Mouse (Mus musculus): ENCODE data around the gene Plk3. TPM values are rescaled to one million over a fixed set of nuclear protein-coding genes. Genes with fewer than 3 reads are reported as not detected.

The Plk3 gene
- polyA plus RNA-seq, 1 experiment from 2014 or later: 4.8 TPM

- Histone ChIP-seq H3K4me1 (ENCODE audit: insufficient read depth) (no peaks in the 10 kb centered on the region), H3K9me3 (ENCODE audit: low read length) (no peaks in the 10 kb centered on the region), H3K9ac (replicated peaks) (no peak overlapping the region), H3K27ac (ENCODE audit: low read depth) (no peak overlapping the region), H3K4me2 (ENCODE audit: low read depth, low read length) (no peak overlapping the region), H3K4me3 (ENCODE audit: low read depth, low read length) (no peak overlapping the region), H3K27me3 (ENCODE audit: insufficient read depth, low read length) (no peaks in the 10 kb centered on the region), H3K36me3 (replicated peaks; ENCODE audit: insufficient read depth, low read length) (no peaks in the 10 kb centered on the region)
- DNase-seq (no peak), ATAC-seq (no peak)
- 96% methylated on average over 1 of the region's 1 CpGs for WGBS (ENCODE audit: insufficient replicate concordance)
- TF ChIP-seq CTCF (IDR thresholded peaks at IDR 0.05; ENCODE audit: low read depth) (peak; percentile 39), EP300 (IDR thresholded peaks at IDR 0.05; ENCODE audit: low read depth) (no peak)
Observed at GRCm38 (mm10) chr4:117113237-117113636, 20.5 kb downstream of the Plk3 start.

GRCm38 (mm10) chr4:117110985-117111384 lies 22.8 kb downstream of the Plk3 start:
- no peak overlapping the region for H3K27ac ChIP-seq (ENCODE audit: low read depth)
- H3K4me3 ChIP-seq (ENCODE audit: low read depth, low read length): no peak overlapping the region
- H3K27me3 ChIP-seq (ENCODE audit: insufficient read depth, low read length): no peaks in the 10 kb centered on the region
- no peaks in the 10 kb centered on the region for H3K4me1 ChIP-seq (ENCODE audit: insufficient read depth)
- 78% methylated on average over 11 of the region's 11 CpGs for WGBS (ENCODE audit: insufficient replicate concordance)
- ATAC-seq (no peak), DNase-seq (no peak)
- no peak overlapping the region for H3K4me2 ChIP-seq (ENCODE audit: low read depth, low read length)
- H3K9ac ChIP-seq (replicated peaks): no peak overlapping the region
- no peaks in the 10 kb centered on the region for H3K9me3 ChIP-seq (ENCODE audit: low read length)
- TF ChIP-seq EP300 (IDR thresholded peaks at IDR 0.05; ENCODE audit: low read depth) (no peak), CTCF (IDR thresholded peaks at IDR 0.05; ENCODE audit: low read depth) (no peak)
- no peaks in the 10 kb centered on the region for H3K36me3 ChIP-seq (replicated peaks; ENCODE audit: insufficient read depth, low read length)

- Histone ChIP-seq H3K4me2 (ENCODE audit: low read depth, low read length) (no peak overlapping the region), H3K4me1 (ENCODE audit: insufficient read depth) (no peaks in the 10 kb centered on the region), H3K27ac (ENCODE audit: low read depth) (no peak overlapping the region), H3K4me3 (ENCODE audit: low read depth, low read length) (no peak overlapping the region), H3K27me3 (ENCODE audit: insufficient read depth, low read length) (no peaks in the 10 kb centered on the region), H3K9me3 (ENCODE audit: low read length) (no peaks in the 10 kb centered on the region), H3K9ac (replicated peaks) (no peak overlapping the region), H3K36me3 (replicated peaks; ENCODE audit: insufficient read depth, low read length) (no peaks in the 10 kb centered on the region)
- DNase-seq: no peak
- TF ChIP-seq EP300 (IDR thresholded peaks at IDR 0.05; ENCODE audit: low read depth) (no peak), CTCF (IDR thresholded peaks at IDR 0.05; ENCODE audit: low read depth) (no peak)
- no peak for ATAC-seq
- 85% methylated on average over 13 of the region's 13 CpGs for WGBS (ENCODE audit: insufficient replicate concordance)
Observed at GRCm38 (mm10) chr4:117110249-117110648, 23.5 kb downstream of the Plk3 start.

GRCm38 (mm10) chr4:117109330-117109729 lies 24.4 kb downstream of the Plk3 start:
- H3K4me1 ChIP-seq (ENCODE audit: insufficient read depth): no peaks in the 10 kb centered on the region
- no peak overlapping the region for H3K4me3 ChIP-seq (ENCODE audit: low read depth, low read length)
- DNase-seq (no peak), ATAC-seq (no peak)
- no peak overlapping the region for H3K27ac ChIP-seq (ENCODE audit: low read depth)
- WGBS (ENCODE audit: insufficient replicate concordance): 93% methylated on average over 25 of the region's 25 CpGs
- no peak overlapping the region for H3K4me2 ChIP-seq (ENCODE audit: low read depth, low read length)
- H3K9ac ChIP-seq (replicated peaks): no peak overlapping the region
- H3K36me3 ChIP-seq (replicated peaks; ENCODE audit: insufficient read depth, low read length): no peaks in the 10 kb centered on the region
- H3K9me3 ChIP-seq (ENCODE audit: low read length): no peaks in the 10 kb centered on the region
- TF ChIP-seq EP300 (IDR thresholded peaks at IDR 0.05; ENCODE audit: low read depth) (no peak), CTCF (IDR thresholded peaks at IDR 0.05; ENCODE audit: low read depth) (no peak)
- H3K27me3 ChIP-seq (ENCODE audit: insufficient read depth, low read length): no peaks in the 10 kb centered on the region

- H3K9ac ChIP-seq (replicated peaks): no peak overlapping the region
- 87% methylated on average over 6 of the region's 6 CpGs for WGBS (ENCODE audit: insufficient replicate concordance)
Observed at GRCm38 (mm10) chr4:117108524-117108849, 25.3 kb downstream of the Plk3 start.

GRCm38 (mm10) chr4:117107813-117108523 lies 25.8 kb downstream of the Plk3 start:
- 79% methylated on average over 18 of the region's 18 CpGs for WGBS (ENCODE audit: insufficient replicate concordance)
- no peak overlapping the region for H3K4me2 ChIP-seq (ENCODE audit: low read depth, low read length)
- H3K4me1 ChIP-seq (ENCODE audit: insufficient read depth): no peaks in the 10 kb centered on the region
- no peak overlapping the region for H3K4me3 ChIP-seq (ENCODE audit: low read depth, low read length)
- H3K9me3 ChIP-seq (ENCODE audit: low read length): no peaks in the 10 kb centered on the region
- no peak for ATAC-seq
- no peaks in the 10 kb centered on the region for H3K27me3 ChIP-seq (ENCODE audit: insufficient read depth, low read length)
- no peak for TF ChIP-seq CTCF (IDR thresholded peaks at IDR 0.05; ENCODE audit: low read depth)
- no peak for TF ChIP-seq EP300 (IDR thresholded peaks at IDR 0.05; ENCODE audit: low read depth)
- no peak overlapping the region for H3K9ac ChIP-seq (replicated peaks)
- no peak overlapping the region for H3K27ac ChIP-seq (ENCODE audit: low read depth)
- H3K36me3 ChIP-seq (replicated peaks; ENCODE audit: insufficient read depth, low read length): no peaks in the 10 kb centered on the region
- DNase-seq: no peak

More at GRCm38 (mm10) chr4:117108524-117108849, 25.3 kb downstream of the Plk3 start:
- Histone ChIP-seq H3K9me3 (ENCODE audit: low read length) (no peaks in the 10 kb centered on the region), H3K4me3 (ENCODE audit: low read depth, low read length) (no peak overlapping the region), H3K36me3 (replicated peaks; ENCODE audit: insufficient read depth, low read length) (no peaks in the 10 kb centered on the region), H3K4me1 (ENCODE audit: insufficient read depth) (no peaks in the 10 kb centered on the region), H3K27me3 (ENCODE audit: insufficient read depth, low read length) (no peaks in the 10 kb centered on the region), H3K27ac (ENCODE audit: low read depth) (no peak overlapping the region), H3K4me2 (ENCODE audit: low read depth, low read length) (no peak overlapping the region)
- ATAC-seq: no peak
- DNase-seq: no peak
- no peak for TF ChIP-seq EP300 (IDR thresholded peaks at IDR 0.05; ENCODE audit: low read depth)
- no peak for TF ChIP-seq CTCF (IDR thresholded peaks at IDR 0.05; ENCODE audit: low read depth)
